Mouse (Mus musculus): ENCODE data around the gene Tshz2. TPM values are rescaled to one million over a fixed set of nuclear protein-coding genes. Genes with fewer than 3 reads are reported as not detected.
A peak's percentile ranks its signal among the peaks of the same experiment; 100 is the strongest.

Gene Tshz2
- polyA plus RNA-seq, 1 experiment from 2014 or later: 32.0 TPM

GRCm38 (mm10) chr2:170009729-170010128 is 376.9 kb downstream of the Tshz2 start:
- 0 out of 2 replicates have a peak, but pooled peaks have one; percentile 28 for ATAC-seq
- Histone ChIP-seq H3K9me3 (ENCODE audit: control insufficient read depth, low read length) (peaks cover 9% of the 10 kb centered on the region), H3K36me3 (ENCODE audit: control insufficient read depth, insufficient read depth, low read length) (no peaks in the 10 kb centered on the region), H3K27ac (ENCODE audit: low read depth, low read length) (peak overlapping the region; percentile 34; the same call in 1 of the 2 replicates), H3K9ac (ENCODE audit: low read depth, low read length) (no peak overlapping the region), H3K4me1 (ENCODE audit: control insufficient read depth, insufficient read depth, low read depth, low read length) (peaks cover 6% of the 10 kb centered on the region), H3K4me2 (ENCODE audit: low read length) (peak overlapping the region; percentile 29), H3K4me3 (ENCODE audit: low read length) (no peak overlapping the region), H3K27me3 (replicated peaks; ENCODE audit: control insufficient read depth, insufficient read depth, low read length) (no peaks in the 10 kb centered on the region)
- WGBS: 16% methylated on average over 11 of the region's 11 CpGs

GRCm38 (mm10) chr2:170011858-170012257 is 379.0 kb downstream of the Tshz2 start:
- Histone ChIP-seq H3K9me3 (ENCODE audit: control insufficient read depth, low read length) (peaks cover 3% of the 10 kb centered on the region), H3K9ac (ENCODE audit: low read depth, low read length) (no peak overlapping the region), H3K27me3 (replicated peaks; ENCODE audit: control insufficient read depth, insufficient read depth, low read length) (no peaks in the 10 kb centered on the region), H3K27ac (ENCODE audit: low read depth, low read length) (no peak overlapping the region), H3K36me3 (ENCODE audit: control insufficient read depth, insufficient read depth, low read length) (no peaks in the 10 kb centered on the region), H3K4me3 (ENCODE audit: low read length) (no peak overlapping the region), H3K4me2 (ENCODE audit: low read length) (no peak overlapping the region), H3K4me1 (ENCODE audit: control insufficient read depth, insufficient read depth, low read depth, low read length) (peaks cover 6% of the 10 kb centered on the region)
- 36% methylated on average over 8 of the region's 8 CpGs for WGBS
- ATAC-seq: no peak

- H3K4me2 ChIP-seq (ENCODE audit: low read length): no peak overlapping the region
- no peak overlapping the region for H3K27ac ChIP-seq (ENCODE audit: low read depth, low read length)
- no peak overlapping the region for H3K9ac ChIP-seq (ENCODE audit: low read depth, low read length)
- H3K36me3 ChIP-seq (ENCODE audit: control insufficient read depth, insufficient read depth, low read length): no peaks in the 10 kb centered on the region
- 21% methylated on average over 5 of the region's 6 CpGs for WGBS
- H3K4me3 ChIP-seq (ENCODE audit: low read length): no peak overlapping the region
- no peaks in the 10 kb centered on the region for H3K27me3 ChIP-seq (replicated peaks; ENCODE audit: control insufficient read depth, insufficient read depth, low read length)
- no peaks in the 10 kb centered on the region; the same call in 1 of the 2 replicates for H3K4me1 ChIP-seq (ENCODE audit: control insufficient read depth, insufficient read depth, low read depth, low read length)
- peak; percentile 69; the same call in 1 of the 2 replicates for ATAC-seq
- no peaks in the 10 kb centered on the region for H3K9me3 ChIP-seq (ENCODE audit: control insufficient read depth, low read length)
These were observed 384.5 kb downstream of the Tshz2 start for GRCm38 (mm10) chr2:170017302-170017701.

- no peak overlapping the region for H3K4me3 ChIP-seq (ENCODE audit: low read length)
- H3K9me3 ChIP-seq (ENCODE audit: control insufficient read depth, low read length): no peaks in the 10 kb centered on the region
- H3K4me2 ChIP-seq (ENCODE audit: low read length): no peak overlapping the region
- 59% methylated on average over 7 of the region's 7 CpGs for WGBS
- H3K36me3 ChIP-seq (ENCODE audit: control insufficient read depth, insufficient read depth, low read length): no peaks in the 10 kb centered on the region
- H3K27ac ChIP-seq (ENCODE audit: low read depth, low read length): no peak overlapping the region
- H3K27me3 ChIP-seq (replicated peaks; ENCODE audit: control insufficient read depth, insufficient read depth, low read length): no peaks in the 10 kb centered on the region
- H3K9ac ChIP-seq (ENCODE audit: low read depth, low read length): no peak overlapping the region
- ATAC-seq: no peak
- no peaks in the 10 kb centered on the region; the same call in 1 of the 2 replicates for H3K4me1 ChIP-seq (ENCODE audit: control insufficient read depth, insufficient read depth, low read depth, low read length)
These were observed 385.1 kb downstream of the Tshz2 start for GRCm38 (mm10) chr2:170017926-170018325.

GRCm38 (mm10) chr2:170022953-170023352 is 390.1 kb downstream of the Tshz2 start:
- Histone ChIP-seq H3K36me3 (ENCODE audit: control insufficient read depth, insufficient read depth, low read length) (no peaks in the 10 kb centered on the region), H3K9me3 (ENCODE audit: control insufficient read depth, low read length) (peaks cover 3% of the 10 kb centered on the region; the same call in 1 of the 2 replicates), H3K4me2 (ENCODE audit: low read length) (no peak overlapping the region), H3K4me1 (ENCODE audit: control insufficient read depth, insufficient read depth, low read depth, low read length) (no peaks in the 10 kb centered on the region), H3K27ac (ENCODE audit: low read depth, low read length) (no peak overlapping the region), H3K4me3 (ENCODE audit: low read length) (no peak overlapping the region), H3K9ac (ENCODE audit: low read depth, low read length) (no peak overlapping the region), H3K27me3 (replicated peaks; ENCODE audit: control insufficient read depth, insufficient read depth, low read length) (no peaks in the 10 kb centered on the region)
- WGBS: 63% methylated on average over 5 of the region's 5 CpGs
- ATAC-seq: 0 out of 2 replicates have a peak, but pooled peaks have one; percentile 11

GRCm38 (mm10) chr2:170023741-170024140 is 390.9 kb downstream of the Tshz2 start:
- no peak for ATAC-seq

GRCm38 (mm10) chr2:170024939-170025338 is 392.1 kb downstream of the Tshz2 start:
- Histone ChIP-seq H3K4me2 (ENCODE audit: low read length) (no peak overlapping the region), H3K4me1 (ENCODE audit: control insufficient read depth, insufficient read depth, low read depth, low read length) (no peaks in the 10 kb centered on the region), H3K27ac (ENCODE audit: low read depth, low read length) (no peak overlapping the region), H3K4me3 (ENCODE audit: low read length) (no peak overlapping the region), H3K9me3 (ENCODE audit: control insufficient read depth, low read length) (peaks cover 3% of the 10 kb centered on the region; the same call in 1 of the 2 replicates), H3K9ac (ENCODE audit: low read depth, low read length) (no peak overlapping the region), H3K27me3 (replicated peaks; ENCODE audit: control insufficient read depth, insufficient read depth, low read length) (no peaks in the 10 kb centered on the region), H3K36me3 (ENCODE audit: control insufficient read depth, insufficient read depth, low read length) (no peaks in the 10 kb centered on the region)
- ATAC-seq: no peak
- 96% methylated on average over 8 of the region's 8 CpGs for WGBS

More at GRCm38 (mm10) chr2:170023741-170024140, 390.9 kb downstream of the Tshz2 start:
- 60% methylated on average over 9 of the region's 9 CpGs for WGBS
- Histone ChIP-seq H3K27me3 (replicated peaks; ENCODE audit: control insufficient read depth, insufficient read depth, low read length) (no peaks in the 10 kb centered on the region), H3K36me3 (ENCODE audit: control insufficient read depth, insufficient read depth, low read length) (no peaks in the 10 kb centered on the region), H3K27ac (ENCODE audit: low read depth, low read length) (no peak overlapping the region; the same call in 1 of the 2 replicates), H3K4me3 (ENCODE audit: low read length) (no peak overlapping the region), H3K4me1 (ENCODE audit: control insufficient read depth, insufficient read depth, low read depth, low read length) (no peaks in the 10 kb centered on the region), H3K9me3 (ENCODE audit: control insufficient read depth, low read length) (peaks cover 3% of the 10 kb centered on the region; the same call in 1 of the 2 replicates), H3K4me2 (ENCODE audit: low read length) (no peak overlapping the region), H3K9ac (ENCODE audit: low read depth, low read length) (no peak overlapping the region)

GRCm38 (mm10) chr2:170025896-170026295 is 393.1 kb downstream of the Tshz2 start:
- no peaks in the 10 kb centered on the region for H3K36me3 ChIP-seq (ENCODE audit: control insufficient read depth, insufficient read depth, low read length)
- H3K4me2 ChIP-seq (ENCODE audit: low read length): no peak overlapping the region
- no peak overlapping the region for H3K27ac ChIP-seq (ENCODE audit: low read depth, low read length)
- 95% methylated on average over 6 of the region's 6 CpGs for WGBS
- ATAC-seq: no peak
- no peak overlapping the region for H3K4me3 ChIP-seq (ENCODE audit: low read length)
- peaks cover 3% of the 10 kb centered on the region; the same call in 1 of the 2 replicates for H3K9me3 ChIP-seq (ENCODE audit: control insufficient read depth, low read length)
- H3K9ac ChIP-seq (ENCODE audit: low read depth, low read length): no peak overlapping the region
- no peaks in the 10 kb centered on the region for H3K27me3 ChIP-seq (replicated peaks; ENCODE audit: control insufficient read depth, insufficient read depth, low read length)
- no peaks in the 10 kb centered on the region for H3K4me1 ChIP-seq (ENCODE audit: control insufficient read depth, insufficient read depth, low read depth, low read length)

GRCm38 (mm10) chr2:170027837-170028236 is 395.0 kb downstream of the Tshz2 start:
- Histone ChIP-seq H3K4me1 (ENCODE audit: control insufficient read depth, insufficient read depth, low read depth, low read length) (no peaks in the 10 kb centered on the region), H3K9ac (ENCODE audit: low read depth, low read length) (no peak overlapping the region), H3K4me3 (ENCODE audit: low read length) (no peak overlapping the region), H3K9me3 (ENCODE audit: control insufficient read depth, low read length) (peaks cover 3% of the 10 kb centered on the region; the same call in 1 of the 2 replicates), H3K36me3 (ENCODE audit: control insufficient read depth, insufficient read depth, low read length) (no peaks in the 10 kb centered on the region), H3K27me3 (replicated peaks; ENCODE audit: control insufficient read depth, insufficient read depth, low read length) (no peaks in the 10 kb centered on the region), H3K27ac (ENCODE audit: low read depth, low read length) (no peak overlapping the region), H3K4me2 (ENCODE audit: low read length) (no peak overlapping the region)
- 93% methylated on average over 7 of the region's 7 CpGs for WGBS
- no peak for ATAC-seq
